Mouse (Mus musculus): ENCODE data around the gene Iqgap2. TPM values are rescaled to one million over a fixed set of nuclear protein-coding genes. Genes with fewer than 3 reads are reported as not detected.

Gene Iqgap2
- total RNA-seq (2015; ENCODE audit: low replicate concordance) (16.9 and 22.2 TPM in 2 replicates), total RNA-seq (2017; ENCODE audit: low replicate concordance) (36.8 and 41.5 TPM in 2 replicates)

DNA sequence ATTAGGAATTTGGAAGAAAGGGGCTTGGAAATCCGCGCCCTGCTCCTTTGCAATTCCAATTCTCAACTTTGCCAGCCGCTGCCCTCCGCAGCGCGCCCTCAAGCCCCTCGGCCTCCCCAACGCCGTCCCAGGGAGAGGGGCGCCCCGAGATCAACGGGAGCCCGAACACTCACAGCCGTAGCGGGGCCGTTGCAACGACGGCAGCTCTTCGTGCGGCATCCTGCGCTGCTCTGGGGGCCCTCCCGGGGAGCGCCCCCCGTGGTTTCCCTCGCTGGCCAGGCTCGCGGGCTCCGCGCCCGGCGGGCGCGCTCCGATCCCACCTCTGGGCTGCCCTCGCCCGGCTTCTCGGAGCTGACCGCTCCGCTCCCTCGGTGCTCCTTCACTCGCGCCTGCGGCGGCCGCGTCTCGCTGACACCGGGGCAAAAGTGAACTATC lies at the start of gene Iqgap2:
Gene Iqgap2 (minus strand): TSS at position 432 of the 435 bp plus-strand sequence.
- ATAC-seq (replicated peaks; ENCODE audit: low FRiP score, poor library complexity, severe bottlenecking), result 0 out of 2 replicates have a peak, but pooled peaks have one; percentile 6

DNA sequence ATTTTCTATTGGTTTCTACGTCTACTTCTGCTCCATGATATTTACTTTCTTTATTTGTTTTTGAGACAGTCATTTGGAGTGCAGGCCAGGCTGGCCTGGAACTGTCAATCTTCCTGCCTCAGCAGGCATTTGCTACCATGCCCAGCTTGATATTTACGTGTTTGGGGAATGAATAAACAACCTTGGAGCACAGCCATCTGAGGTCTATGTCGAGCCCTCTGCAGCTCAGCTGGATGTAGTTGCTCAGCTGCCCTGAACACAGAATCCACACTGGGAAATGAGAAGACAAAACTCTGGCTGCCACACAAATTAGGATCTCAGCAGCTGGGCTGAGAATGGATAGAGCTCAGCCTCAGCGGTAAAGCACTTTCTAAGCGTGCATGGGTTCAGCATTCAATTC lies 49.1 kb upstream of the Iqgap2 start:
- no peak for ATAC-seq (replicated peaks; ENCODE audit: low FRiP score, poor library complexity, severe bottlenecking)

DNA sequence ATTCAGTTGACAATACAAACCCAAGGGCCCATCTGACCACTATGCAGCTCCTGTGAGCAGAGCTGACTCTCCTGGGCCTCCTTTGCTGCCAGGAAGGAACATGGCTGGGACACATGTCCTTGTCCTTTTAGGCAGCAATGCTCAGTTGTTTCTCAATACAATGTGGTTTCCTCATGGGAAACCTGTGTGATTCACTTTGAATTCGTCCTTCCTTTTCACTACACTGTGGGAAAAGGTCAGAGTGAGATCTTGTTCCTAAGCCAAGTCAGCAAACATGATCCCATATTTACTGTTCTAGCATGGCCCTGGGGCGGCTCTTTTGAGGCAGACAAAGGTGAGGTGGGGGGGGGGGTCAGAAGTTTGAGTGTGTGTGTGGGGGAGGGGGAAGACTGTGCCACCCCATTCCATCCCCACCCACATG lies 32.5 kb upstream of the Iqgap2 start:
- ATAC-seq (replicated peaks; ENCODE audit: low FRiP score, poor library complexity, severe bottlenecking), result no peak

GRCm38 (mm10) chr13:95922626-95923025 lies 30.9 kb upstream of the Iqgap2 start:
- ATAC-seq (replicated peaks; ENCODE audit: low FRiP score, poor library complexity, severe bottlenecking), result no peak

DNA sequence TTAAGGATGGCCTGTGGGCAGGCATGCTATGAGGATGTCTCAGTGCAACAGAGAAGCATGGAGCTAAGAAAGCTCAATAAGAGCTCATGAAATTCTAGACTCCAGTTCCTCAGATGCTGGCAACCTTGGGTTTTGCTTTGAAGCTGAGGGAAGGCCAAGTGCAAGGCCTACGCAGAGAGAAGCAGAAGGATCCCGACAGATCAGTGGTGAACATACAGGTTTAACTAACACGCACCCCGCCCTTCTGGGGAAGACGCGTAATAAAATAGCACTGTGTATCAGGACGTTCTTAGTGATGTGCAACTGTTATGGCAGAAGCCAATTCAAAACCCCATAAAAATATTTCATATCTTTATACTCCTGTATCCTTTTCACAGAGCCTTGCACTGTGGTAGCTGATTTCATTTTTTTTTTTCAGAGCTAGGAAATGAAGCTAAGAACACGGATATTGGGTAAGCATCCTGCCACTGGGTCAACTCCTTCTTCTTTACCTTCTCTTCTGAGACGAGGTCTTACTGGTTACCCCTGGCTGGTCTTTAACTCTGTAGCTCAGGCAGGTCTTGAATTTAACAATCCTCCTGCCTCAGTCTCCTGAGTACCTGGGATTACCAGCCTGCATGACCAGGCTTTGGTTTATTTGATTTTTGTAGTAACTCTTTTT lies 27.0 kb upstream of the Iqgap2 start:
- no peak for ATAC-seq (replicated peaks; ENCODE audit: low FRiP score, poor library complexity, severe bottlenecking)

- ATAC-seq (replicated peaks; ENCODE audit: low FRiP score, poor library complexity, severe bottlenecking), result no peak
Observed at GRCm38 (mm10) chr13:95913046-95913406, 21.3 kb upstream of the Iqgap2 start.

- ATAC-seq (replicated peaks; ENCODE audit: low FRiP score, poor library complexity, severe bottlenecking), result no peak
Observed at GRCm38 (mm10) chr13:95912157-95913045, 20.7 kb upstream of the Iqgap2 start.

- no peak for ATAC-seq (replicated peaks; ENCODE audit: low FRiP score, poor library complexity, severe bottlenecking)
Observed at GRCm38 (mm10) chr13:95910270-95910669, 18.5 kb upstream of the Iqgap2 start.

GRCm38 (mm10) chr13:95909244-95909643 lies 17.5 kb upstream of the Iqgap2 start:
- no peak for ATAC-seq (replicated peaks; ENCODE audit: low FRiP score, poor library complexity, severe bottlenecking)

- ATAC-seq (replicated peaks; ENCODE audit: low FRiP score, poor library complexity, severe bottlenecking), result no peak
Observed at GRCm38 (mm10) chr13:95902696-95903095, 11.0 kb upstream of the Iqgap2 start.

DNA sequence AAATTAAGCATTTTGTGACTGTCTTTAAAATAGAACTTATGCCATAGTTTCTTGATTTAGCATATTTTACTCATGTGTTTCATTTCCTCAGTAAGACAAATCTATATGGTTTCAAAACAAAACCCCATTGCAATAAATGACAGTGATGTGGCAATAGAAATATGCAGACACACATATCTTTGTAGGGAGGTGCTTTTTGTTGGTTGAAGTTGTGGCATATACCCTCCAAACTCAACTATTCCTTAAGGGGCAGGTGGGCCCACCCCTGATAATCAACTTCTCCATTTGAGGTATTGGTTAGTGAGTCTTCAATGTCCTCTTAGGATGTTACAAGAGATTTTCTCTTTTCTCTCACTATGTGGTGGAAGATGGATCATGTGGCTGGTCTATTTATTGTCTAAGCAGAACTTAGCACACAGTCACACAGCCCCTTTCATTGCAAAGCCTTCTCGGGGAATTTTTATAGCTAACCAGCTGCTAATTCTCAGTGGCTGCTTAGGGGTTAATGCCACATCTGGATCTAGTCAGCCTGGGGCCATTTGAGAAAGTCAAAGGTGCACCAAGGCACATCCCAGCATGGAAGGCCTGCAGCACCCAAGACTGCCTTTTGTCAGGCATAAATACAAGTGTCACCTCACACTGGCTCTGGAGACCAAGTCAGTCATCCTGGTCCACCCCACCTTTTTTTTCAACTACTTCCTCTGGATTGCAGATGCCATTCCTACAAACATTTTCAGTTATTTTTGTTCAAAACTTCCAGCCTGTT lies 8.3 kb upstream of the Iqgap2 start:
- no peak for ATAC-seq (replicated peaks; ENCODE audit: low FRiP score, poor library complexity, severe bottlenecking)

DNA sequence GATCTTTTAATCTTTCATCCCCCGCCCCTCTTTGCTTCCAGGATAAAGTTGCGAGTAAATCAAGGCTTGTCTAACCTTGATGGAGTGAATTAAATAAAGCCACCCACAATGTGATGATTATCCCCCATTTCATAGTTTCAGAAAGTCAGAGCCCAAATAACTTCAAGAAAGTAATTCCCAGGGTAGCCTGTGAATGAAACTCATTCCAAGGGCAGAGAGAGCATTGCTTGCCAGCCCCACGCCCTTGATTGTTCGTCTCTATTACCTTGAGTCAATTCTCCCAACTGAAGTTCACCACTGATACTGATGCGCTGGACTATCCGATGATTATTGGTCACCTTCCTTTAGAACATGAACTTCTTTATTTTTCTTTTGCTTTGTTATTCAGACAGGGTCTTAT lies 4.8 kb upstream of the Iqgap2 start:
- no peak for ATAC-seq (replicated peaks; ENCODE audit: low FRiP score, poor library complexity, severe bottlenecking)

DNA sequence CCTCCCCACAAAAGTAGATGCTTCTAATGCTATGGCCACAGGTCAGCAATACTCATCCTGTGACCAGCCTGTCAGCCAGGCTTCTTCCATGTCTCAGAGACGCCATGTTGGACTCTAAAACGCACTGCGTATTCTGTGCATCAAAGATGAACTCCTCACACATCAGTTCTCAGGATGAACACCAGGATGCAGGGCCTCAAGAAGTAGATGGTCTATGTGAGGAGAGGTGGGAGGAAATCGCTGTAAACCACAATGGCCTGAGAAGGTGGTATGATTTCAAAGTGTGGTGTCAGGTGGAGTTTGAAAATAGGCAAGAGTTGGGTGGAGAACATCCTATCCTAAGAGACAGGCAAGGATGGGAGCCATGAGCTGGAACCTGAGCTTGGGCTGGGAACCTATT lies 1.4 kb upstream of the Iqgap2 start:
- ATAC-seq (replicated peaks; ENCODE audit: low FRiP score, poor library complexity, severe bottlenecking), result no peak

DNA sequence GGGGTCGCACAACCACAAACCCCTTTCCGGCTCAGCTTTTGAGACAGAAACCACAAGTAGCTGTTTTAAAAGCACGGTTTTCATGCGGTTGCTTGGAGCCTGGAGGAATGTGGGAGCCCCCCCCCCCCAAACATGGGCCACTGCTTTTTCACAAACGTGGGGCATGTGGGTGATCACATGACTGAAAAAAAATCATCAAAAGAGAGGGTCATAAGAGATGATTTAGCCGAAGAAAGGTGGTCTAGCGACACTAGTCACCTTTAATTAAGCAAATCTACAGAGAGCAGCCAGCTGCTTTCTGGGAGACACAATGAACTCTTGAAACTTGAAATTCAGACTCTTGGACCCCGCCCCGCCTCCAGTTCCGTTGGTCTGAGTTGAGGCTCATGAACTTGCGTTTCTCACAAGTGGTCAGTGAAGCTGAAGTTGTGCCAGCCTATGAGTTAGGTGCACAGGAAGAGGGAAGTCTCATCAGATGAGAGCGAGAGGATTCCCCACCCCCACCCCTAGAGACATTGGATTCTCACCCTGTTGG lies 956 bp upstream of the Iqgap2 start:
- no peak for ATAC-seq (replicated peaks; ENCODE audit: low FRiP score, poor library complexity, severe bottlenecking)

- ATAC-seq (replicated peaks; ENCODE audit: low FRiP score, poor library complexity, severe bottlenecking), result peak; percentile 81
Observed at GRCm38 (mm10) chr13:95891926-95892610, 346 bp upstream of the Iqgap2 start.

GRCm38 (mm10) chr13:95890851-95891471 lies 761 bp downstream of the Iqgap2 start:
- ATAC-seq (replicated peaks; ENCODE audit: low FRiP score, poor library complexity, severe bottlenecking), result peak; percentile 57

DNA sequence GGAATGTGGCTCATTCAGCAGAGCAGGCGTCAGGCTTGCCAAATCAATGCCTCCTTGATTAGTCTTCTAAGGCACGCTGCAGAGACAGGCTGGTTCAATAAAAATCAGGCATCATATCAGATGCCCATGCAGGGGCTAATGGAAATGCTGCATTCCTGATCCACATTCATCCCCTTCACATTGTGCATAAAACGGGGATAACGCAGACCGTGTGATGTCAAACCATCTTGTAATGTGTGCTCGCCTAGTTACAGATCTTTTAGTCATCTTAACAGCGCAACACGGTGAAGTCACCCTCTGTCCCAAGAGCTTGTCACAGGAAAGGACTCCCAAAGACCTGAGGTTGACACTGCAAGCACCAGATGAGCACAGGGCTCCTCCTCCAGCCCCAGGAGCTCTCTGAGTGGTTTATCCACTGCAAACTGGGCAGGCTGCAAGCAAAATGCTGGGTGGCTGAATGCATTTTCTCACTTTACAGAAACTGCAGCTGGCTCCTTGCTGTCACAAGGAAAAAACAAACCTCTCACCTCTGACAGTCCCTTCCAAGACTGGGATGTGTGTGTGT lies 1.7 kb downstream of the Iqgap2 start:
- no peak for ATAC-seq (replicated peaks; ENCODE audit: low FRiP score, poor library complexity, severe bottlenecking)

- ATAC-seq (replicated peaks; ENCODE audit: low FRiP score, poor library complexity, severe bottlenecking), result no peak
Observed at GRCm38 (mm10) chr13:95889366-95889765, 2.4 kb downstream of the Iqgap2 start.

DNA sequence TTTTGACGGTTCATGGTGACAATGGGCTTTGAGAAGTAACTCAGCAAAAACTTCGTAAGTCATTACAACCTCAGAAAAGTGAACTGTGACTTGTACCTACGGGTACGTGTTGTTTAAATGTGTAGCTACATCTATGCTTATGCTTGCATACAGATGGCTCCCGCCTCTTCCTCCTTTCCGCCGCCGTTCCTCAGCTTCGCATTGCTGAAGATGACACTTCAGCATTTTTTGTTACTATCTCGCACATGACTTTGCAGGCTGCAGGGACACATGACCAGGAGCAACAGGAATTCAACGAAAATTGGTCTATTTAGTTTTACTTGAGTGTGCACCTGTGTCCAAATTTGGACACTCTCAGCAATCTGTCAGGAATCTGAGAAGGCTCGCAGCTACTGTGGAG lies 3.1 kb downstream of the Iqgap2 start:
- no peak for ATAC-seq (replicated peaks; ENCODE audit: low FRiP score, poor library complexity, severe bottlenecking)

Measured in erythroblast, adult 5-6 weeks (primary cell).